Mouse (Mus musculus) embryonic fibroblast, embryonic 13.5 days (primary cell): ENCODE data around the gene Wwox.

Experiments used
- CTCF ChIP-seq: IDR thresholded peaks from 2 replicates; pipeline ENCODE4 v1.5.1; 2011; ENCODE audit warnings: mild to moderate bottlenecking, control low read depth, low read length, moderate library complexity, borderline replicate concordance; ENCODE audit not compliant: insufficient read depth
- POLR2A ChIP-seq: IDR thresholded peaks from 2 replicates; pipeline ENCODE4 v1.6.1; 2011; ENCODE audit warnings: low read depth, mild to moderate bottlenecking, control low read depth, low read length, moderate library complexity

DNA sequence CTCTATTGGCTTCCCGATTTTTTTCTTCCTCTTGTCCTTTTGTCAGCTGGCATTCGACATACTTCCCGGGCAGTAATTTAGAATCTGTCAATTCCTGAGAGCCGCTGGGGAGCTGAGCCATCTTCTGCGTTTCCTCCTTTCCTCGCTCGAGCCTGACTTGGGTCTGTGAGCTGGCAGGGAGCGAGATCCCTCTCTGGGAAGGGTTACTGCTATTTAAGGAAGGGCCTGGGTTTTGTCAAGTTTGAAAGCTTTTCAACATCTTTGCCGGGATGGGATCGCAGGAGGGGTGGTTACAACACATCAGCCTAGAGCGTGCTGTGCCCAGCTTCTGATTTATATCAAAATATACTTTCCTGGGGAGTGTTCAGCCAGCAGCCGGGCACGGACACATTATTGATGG is 725.4 kb downstream of the Wwox start:
- TF ChIP-seq POLR2A, result no peak
- no peak for TF ChIP-seq CTCF
